Mouse (Mus musculus): Measurements from ENCODE around the gene Bpi.

Gene Bpi

DNA sequence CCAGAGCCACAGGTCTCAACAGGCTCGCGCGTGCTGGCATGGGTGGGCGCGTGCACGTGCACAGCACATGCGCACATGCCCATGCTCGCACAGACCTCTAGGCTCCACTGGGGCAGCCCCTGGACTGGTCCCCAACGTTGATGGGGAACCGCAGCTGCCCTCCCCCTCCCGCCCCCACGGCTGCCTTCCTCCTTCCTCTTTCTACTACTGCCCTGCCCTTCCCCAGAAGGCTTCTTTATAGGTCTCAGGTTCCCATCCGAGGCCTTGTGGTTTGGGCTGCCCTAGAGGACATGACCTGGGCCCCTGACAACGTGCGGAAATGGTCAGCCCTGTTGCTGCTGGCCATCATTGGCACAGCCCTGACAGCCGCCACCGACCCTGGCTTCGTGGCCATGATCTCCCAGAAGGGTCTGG, at the start of gene Bpi:
Gene Bpi (plus strand): TSS at position 90 of the 414 bp plus-strand sequence.
- DNase-seq: no peak

DNA sequence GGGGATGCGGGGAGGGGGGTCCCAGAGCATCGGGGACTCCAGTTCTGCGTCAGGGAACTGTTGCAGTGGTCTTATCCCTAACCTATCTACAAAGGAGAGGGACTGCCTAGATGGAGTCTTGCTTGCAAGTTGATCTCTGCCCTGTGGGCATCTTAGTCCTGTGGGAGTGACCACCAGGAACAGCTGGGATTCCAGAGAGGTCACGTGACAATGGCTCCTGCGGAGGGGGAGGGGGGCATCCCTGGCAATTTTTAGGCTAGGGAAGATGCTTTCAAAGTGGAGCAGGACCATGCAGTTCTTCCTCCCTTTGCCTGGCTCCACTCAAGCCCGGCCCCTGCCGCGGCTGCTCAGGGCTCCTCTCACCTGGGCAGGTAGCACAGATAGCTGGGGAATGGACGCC, 48.1 kb upstream of the Bpi start:
- DNase-seq: no peak

DNA sequence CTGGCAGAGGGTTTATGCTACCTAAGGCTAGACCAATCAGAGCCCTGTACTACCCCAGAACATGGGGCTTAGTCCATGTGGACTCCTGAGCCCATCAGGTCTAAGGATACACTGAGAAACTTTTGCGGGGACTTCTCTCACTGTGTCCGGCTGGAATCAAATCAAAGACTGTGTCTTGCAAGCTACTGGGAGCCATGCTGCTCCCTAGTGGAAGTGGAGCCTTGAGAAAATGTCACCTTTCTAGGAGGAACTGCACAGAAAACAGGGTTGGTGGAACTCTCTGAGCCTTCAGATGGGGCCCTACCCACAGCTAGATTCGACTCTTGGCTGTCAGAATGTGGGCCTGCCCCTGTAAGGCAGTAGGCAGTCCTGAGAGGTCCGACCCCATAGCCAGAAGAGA, 47.4 kb upstream of the Bpi start:
- peak; percentile 57 to 63 for DNase-seq

DNA sequence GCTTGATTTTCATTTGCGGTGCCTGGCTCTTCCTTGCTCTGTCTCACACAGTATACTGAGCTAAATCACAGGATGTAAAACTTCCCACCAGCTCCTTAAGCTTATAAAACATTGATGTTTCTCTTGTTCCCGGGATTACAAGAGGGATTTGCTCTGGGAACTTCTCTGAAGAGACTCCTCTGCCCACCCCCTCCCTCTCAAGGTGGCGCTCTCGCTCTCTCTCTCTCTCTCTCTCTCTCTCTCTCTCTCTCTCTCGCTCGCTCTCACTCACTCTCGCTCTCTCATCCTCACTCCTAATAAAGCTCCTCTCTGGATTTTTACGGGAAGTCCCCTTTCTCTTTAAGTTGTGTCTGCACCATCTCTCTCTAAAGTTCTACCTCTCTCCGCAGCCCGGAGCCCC, 46.9 kb upstream of the Bpi start:
- DNase-seq: no peak

DNA sequence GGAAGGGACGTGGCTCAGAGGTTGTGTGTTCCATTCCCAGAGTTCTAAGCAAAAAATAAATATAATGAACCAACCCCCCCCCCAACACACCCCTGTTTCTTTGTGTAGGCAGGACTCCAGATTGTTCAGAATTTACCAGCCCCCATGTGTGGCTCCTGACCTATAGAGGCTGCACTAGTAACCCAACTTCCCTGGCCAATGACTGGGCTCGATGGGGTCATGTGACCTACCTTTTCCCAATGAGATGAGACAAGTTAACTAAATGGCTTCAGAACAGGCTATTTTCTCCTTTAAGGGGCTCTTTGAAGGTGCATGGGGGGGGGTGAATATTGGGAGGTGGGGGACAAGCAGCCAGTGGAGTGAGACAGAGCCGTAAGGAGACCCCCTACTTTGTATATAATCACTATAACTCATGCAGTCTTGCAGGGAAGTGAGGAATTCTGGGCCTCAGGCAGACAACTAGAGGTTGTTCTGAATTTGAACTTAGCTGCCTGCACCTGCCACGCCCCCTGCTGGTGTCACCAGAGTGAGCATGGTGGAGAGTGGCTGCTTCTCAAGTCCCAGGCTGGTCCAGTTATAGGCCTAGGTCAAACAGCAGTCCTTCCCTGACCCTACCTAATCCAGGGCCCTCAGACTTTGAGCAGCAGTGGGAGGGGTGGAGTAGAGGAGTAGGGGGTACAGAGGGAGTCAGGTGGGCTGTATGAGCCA, 46.0 kb upstream of the Bpi start:
- no peak for DNase-seq

DNA sequence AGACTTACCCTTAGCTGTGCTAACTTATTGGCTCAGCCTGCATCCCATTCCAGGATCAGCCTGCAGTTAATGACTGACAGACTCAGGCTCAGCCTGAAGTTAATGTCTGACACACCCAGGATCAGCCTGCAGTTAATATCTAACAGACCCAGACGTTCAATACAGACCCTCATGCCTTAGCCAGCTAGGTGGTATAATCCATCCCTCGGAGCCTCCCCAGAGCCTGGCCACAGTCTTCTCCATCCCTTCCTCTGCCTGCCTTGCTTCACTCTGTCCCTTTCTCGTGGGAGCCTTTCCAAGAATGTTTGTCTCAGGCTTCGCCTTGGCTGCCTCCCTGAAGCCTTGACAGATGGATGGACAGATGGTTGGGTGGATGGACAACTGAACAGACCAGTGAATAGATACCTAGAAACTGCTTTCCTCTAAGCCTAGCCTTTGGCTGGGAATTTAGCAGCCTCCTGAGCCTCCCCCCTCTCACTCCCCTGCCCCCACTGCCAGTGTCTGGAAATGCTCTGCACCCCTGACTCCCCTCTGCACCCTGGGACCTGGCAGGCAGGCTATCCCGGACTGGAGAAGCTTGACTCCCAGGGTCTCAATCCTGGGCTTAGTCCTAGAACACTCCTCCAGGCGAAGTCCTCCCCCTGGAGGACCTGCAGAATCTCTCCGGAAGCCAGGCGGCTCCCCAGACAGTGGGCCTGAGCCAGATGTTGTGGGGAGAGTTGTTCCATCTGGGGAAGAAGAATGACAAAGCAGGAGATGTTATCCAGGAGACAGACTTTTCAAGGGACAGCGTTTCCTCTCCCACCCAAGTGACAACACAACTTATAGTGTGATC, 42.4 kb upstream of the Bpi start:
- DNase-seq: peak; percentile 82 to 85

DNA sequence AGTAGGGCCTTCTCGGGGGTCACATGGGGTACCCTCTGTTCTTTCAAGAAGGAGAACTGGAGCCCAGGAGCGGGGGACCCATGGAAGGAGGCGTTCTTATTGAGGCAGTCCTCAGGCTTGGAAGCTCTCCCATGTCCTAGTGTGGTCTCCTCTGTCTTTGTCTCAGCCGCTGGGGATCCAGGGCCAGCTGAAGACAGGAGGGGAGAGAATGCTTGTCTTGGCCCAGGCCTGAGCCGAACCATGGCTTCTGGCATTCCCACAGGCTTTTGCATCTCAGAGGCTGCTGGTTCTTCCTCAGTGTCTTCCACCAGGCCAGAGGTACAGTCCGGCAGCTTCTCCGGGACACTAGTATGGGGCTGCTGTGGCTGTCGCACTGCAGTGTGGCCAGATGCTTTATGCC, 41.4 kb upstream of the Bpi start:
- no peak for DNase-seq

DNA sequence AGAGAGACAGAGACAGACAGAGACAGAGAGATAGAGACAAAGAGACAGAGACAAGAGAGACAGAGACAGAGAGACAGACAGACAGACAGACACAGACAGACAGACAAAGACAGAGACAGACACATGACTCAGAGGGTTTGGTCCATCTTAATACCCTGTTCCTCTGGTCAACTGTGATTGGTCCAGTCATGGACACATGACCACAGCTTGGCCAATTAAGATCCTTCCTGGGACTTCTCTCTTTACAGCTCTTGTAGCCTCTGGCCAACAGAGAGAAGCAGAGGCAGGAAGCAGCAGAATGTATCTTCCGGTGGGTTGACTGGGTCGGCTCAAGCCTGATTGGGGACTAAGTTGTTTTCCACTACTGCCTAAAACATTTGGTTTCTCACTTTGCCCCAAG, 38.3 kb upstream of the Bpi start:
- no peak for DNase-seq

DNA sequence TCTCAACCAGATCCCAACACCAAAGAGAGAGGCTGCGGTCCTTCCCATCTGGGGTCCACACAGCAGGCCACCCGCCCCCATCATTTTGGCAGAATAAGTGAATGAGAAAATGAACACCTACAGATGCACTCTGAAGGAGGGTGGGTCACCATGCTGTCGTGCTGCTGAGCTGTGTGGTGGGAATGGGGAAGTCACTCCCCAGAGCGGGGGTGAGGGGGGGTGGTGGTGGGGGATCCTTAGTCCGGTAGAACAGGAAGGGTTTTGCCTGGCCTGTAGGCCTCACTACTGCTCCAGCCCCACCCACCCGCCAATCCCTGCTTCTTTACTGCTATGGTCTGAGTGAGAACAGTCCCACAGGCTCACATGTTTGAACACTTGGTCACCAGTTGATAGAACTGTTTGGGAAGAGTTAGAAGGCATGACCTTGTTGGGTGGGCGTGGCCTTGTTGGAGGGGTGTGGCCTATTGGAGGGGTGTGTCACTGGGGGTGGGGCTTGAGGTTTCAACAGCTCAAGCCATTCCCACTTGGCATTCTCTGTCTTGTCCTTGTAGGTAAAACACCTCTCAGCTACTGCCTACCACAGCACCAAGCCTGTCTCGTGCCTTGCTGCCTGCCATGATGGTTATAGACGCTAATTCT, 36.3 kb upstream of the Bpi start:
- no peak for DNase-seq

DNA sequence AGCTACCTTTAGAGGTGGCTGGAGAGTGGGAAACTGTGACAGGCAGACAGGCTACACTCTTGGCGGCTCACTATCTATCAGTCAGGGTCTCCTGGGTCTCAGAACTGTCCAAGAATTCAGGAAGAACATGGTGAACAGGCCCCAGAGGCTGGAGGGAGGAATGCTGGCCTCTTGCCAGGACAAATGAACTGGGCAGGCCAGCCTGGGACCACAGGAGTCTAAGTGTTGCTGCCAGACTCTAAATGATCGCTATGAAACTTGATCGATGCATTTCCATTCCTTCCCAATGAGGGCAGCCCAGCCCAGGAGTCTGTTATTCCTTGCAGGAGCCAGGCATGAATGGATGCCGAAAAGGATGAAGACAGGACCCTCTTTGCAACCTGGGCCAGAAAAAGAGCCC, 35.2 kb upstream of the Bpi start:
- no peak for DNase-seq

DNA sequence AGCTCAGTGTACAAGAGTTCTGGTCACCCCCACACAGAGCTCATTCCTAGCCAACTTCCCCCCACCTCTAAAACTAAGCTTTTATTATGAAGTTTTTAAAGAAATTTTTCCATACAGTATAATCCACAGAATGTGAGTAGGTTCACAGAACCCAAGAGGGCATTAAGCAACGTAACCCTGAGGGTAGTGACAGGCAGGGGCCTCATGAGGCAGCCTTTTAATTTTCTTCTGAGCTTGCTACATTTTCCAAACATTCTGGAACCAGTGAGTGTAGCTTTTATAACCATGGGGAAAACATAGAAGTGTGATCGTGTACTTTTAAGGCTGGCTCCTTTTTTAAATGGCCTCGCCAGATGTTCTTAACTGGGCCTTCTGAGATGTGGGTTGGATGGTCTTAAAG, 34.4 kb upstream of the Bpi start:
- DNase-seq: no peak

DNA sequence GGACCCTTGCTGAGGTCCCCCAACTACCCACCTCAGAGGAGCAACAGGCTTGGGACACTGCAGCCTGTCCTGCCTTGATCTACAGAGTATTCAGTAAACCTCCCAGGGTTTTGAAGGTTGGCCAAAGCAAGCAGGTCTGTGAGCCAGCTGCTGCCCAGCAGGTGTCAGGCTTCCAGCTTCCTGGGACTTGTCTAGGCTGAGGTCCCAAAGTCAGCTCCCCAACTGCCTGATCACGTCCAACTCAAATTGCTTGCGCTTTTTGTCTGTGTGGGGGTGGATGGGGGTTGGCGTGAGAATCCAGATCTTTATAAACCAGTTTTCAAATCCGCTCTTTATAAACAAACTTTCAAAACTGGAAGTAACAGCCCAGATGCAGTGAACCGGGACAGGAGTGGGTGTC, 32.6 kb upstream of the Bpi start:
- no peak for DNase-seq

DNA sequence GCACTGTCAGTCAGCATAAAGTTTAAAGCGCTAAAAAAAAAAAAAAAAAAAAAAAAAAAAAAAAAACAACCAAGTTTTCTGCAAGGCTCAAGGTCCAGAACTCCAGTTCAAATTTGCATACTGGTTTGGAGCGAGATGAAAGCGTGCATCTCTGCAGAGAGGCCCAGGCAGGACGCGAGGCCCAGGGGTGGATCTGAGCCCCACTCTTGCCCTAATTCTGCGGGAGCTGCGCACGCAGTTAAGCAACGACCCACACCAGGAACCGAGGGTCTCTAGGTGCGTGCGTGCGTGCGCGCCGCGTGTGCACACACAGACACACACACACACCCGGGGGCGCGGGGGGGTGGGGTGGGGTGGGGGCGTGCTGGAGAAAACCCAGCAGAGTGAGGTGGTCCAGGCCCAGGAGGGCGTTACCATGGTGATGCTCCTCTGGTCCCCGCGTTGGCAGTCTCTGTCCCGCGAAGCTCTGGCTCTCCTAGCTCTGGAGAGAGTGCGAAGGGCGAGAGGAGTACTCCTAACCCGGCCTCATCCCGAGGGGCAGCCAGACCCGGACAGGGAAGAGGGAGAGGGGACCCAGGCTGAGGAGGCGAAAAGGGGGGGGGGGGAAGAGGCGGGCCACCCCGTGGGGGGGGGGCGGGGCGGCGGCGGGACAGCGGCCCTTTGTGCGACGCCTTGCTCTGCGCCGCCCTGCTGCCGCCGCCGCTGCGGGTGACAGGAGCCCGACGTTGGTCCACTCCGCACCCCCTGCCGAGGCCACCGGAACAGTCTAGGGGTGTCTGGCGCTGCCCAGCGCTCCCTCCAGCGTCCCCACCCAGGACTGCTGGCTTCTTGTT, 29.0 kb upstream of the Bpi start, which contains the start of gene D630003M21Rik:
Gene D630003M21Rik (minus strand): TSS at position 553 of the 833 bp plus-strand sequence.
- DNase-seq: no peak

DNA sequence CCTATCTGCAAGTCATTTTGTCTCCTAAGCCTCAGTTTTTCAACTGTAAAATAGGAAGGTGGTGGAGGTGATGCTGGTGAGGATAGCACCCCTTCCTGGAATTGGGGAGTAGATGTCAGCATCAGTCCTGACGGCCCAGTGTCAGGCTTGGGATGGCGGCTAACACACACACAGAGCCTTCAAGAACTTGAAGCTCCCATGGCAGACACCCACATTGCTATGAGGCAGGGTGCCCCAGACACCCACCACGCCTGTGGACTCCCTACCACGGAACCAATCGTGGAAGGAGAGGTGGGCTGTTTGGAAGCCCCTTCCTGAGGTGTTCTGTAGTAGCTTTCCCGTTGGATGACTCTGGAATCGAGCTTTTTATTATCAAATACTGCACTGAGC, 28.4 kb upstream of the Bpi start:
- DNase-seq: no peak

DNA sequence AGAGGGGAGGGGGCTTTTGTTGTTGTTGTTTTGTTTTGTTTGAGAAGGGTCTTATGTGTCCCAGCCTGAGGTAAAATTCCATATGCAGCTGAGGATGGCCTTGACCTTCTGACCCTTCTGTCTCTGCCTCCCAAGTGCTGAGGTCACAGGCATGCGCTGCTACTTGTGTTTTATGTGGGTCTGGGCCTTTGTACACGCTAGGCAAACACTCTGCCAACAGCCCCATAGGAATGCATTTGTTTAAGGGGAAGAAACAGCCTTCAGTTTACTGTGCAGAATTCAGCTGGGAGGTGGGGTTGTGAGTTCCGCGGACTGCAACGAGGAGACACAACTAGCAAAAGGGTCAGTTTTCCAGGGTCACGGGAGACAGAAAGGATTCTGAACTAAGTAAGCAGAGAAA, 27.3 kb upstream of the Bpi start:
- DNase-seq: no peak

DNA sequence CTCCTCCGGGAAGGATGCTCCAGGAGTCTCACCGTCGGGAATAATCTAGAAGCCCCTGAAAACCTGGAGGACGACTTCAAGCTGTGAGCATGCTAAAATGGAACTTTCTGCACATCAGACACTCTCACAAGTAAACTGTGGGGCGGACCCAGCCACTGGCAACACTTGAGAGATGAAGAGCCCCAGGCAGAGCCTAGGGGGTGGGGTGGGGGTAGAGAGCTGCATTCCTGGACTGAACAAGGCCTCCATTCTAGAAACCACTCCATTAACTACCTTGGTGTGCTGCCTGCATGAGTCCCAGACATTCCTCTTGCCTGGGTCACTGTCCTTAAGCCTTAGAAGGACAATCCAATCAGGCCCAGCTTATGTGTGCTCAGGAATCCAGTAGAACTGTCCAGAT, 26.8 kb upstream of the Bpi start:
- no peak for DNase-seq

DNA sequence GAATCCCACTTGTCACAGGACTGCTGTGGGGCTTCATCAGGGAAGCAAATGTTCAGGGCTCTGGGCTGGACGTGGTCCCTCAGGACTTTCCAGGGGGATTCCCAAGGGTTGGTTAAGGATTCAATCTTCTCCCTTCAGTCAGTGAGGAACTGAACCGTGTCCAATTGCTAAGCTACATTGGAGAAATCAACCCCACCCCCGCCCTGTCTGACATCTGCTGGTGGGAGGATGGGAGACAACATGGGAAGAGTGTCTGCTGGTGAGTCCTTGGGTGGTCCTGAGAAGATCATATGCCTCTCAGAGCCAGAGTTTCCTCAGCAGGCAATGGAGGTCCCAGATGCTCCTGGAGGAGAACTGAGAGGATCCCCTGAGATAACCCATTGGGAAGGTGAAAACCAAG, 25.5 kb upstream of the Bpi start:
- DNase-seq: no peak

DNA sequence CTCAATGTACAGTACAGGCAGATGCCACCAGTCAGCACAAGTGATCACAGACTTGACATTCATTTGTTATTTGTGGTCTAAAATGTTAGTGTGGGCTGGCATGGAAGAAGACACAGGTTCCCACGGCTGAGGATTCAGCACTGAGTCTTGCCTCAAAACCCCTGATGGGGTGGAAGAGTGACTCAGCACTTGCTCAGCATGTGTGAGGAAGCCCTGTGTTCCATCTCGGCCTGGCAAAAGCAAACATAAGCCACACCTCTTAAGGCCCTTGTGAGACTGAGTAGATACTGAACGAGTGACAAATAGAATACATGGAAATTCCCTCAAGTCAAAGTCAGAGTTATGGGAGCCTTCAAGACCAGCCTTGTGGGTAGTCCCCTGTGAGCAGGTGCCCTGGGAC, 24.8 kb upstream of the Bpi start:
- DNase-seq: no peak

DNA sequence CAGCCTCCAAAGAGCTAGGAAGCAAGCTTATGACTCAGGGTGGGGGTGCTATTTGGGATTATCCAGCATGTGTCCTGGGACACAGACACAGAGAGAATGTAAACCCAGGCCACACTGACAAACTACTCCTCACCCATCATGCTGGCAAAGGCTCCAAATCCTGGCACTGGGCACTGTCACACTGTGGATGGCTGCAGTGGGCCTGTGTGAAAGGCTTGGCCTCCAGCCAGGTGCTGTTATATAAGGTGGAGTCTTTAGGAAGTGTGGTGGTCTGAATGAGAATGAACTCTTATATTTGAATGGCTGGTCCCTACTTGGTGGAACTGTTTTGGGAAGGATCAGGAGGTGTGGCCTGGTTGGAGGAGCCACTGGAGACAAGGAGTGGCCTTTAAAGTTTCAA, 21.2 kb upstream of the Bpi start:
- DNase-seq: no peak

DNA sequence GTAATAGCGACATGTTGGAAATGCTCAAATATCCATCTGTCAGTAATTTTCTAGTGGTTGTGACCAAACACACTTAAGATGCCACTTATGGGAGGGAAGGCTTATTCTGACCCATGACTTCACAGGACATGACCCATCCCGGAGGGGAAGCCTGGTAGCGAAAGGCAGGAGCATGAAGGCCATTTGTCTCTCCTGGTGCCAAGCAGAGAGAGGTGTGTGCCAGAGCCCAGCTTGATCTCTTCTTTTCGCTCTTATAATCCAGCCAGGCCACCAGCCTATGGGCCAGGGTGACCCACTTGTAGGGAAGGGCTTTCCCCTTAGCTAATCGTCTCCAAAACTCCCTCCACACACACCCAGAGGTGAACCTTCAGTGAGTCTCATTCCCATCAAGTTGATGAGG, 19.8 kb upstream of the Bpi start:
- peak; percentile 51 for DNase-seq

DNA sequence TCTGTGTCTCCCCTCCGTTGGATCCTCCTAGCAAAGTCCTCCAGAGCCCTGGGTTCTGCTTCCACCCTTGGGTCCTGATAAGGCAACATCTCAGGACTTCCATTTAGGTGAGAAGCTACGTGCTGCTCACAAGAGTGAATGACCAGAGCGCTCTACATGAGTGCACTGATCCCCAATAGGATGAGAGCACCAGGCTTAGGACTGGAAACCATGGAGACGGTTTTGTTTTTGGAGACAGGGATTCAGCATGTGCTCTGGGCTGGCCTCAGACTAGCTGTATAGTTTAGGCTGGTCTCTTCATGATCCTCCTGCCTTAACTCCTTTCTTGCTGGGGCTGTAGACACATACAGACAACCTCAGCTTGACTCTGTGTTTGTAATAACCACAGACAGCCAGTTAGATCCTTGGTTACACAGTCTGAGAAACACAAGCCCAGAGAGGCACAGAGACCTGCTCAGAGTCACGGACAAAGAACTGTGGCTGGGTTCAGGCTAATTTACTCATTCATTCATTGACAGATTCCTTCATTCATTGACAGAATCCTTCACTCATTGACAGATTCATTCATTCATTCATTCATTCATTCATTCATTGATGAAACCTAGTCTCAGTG, 16.7 kb upstream of the Bpi start:
- no peak for DNase-seq

DNA sequence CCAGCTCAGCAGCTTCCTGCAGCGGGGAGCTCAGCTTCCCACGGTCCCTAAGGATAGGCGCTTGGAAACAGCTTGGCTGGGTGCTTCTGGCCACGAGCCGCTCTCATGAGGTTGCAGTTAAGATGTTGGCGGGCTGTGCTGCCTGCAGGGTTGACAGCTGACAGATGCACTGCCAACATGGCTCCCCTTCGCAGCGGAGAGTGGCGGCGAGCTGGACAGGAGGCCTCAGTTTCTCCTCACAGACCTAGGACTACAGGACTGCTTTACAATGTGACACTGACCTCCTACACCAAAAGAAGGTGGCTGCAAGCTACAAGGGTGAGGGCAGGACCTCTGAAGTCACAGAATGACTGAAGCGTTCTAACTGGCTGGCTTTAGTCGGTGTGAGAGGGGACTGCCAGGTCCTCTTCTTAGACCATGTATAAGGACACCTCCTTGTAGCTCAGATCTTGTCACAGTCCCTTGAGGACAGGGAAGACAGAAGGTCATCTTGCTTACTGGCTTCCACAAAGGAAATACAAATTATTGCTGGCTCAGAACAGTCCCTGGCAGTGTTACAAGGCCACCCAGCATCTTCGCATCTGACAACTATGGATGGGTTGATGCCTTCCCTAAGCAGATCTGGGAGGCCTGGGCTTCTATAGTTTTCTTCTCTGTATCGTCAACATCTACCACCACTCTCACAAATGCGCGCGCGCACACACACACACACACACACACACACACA, 15.6 kb upstream of the Bpi start:
- DNase-seq: peak; percentile 70 to 74
